Mouse (Mus musculus): ENCODE measurements at regions not wholly inside any gene's neighbourhood (a gene's known extent, or its start where the extent isn't known, plus 50 kb on each side); places are given as distances from the start of the nearest gene placed in this dataset.
A peak's percentile ranks its signal among the peaks of the same experiment; 100 is the strongest.

- DNase-seq (ENCODE audit: low read depth, low spot score), result no peak
Observed at GRCm38 (mm10) chr3:144378524-144379225, 173.7 kb upstream of the Lmo4 start.

DNA sequence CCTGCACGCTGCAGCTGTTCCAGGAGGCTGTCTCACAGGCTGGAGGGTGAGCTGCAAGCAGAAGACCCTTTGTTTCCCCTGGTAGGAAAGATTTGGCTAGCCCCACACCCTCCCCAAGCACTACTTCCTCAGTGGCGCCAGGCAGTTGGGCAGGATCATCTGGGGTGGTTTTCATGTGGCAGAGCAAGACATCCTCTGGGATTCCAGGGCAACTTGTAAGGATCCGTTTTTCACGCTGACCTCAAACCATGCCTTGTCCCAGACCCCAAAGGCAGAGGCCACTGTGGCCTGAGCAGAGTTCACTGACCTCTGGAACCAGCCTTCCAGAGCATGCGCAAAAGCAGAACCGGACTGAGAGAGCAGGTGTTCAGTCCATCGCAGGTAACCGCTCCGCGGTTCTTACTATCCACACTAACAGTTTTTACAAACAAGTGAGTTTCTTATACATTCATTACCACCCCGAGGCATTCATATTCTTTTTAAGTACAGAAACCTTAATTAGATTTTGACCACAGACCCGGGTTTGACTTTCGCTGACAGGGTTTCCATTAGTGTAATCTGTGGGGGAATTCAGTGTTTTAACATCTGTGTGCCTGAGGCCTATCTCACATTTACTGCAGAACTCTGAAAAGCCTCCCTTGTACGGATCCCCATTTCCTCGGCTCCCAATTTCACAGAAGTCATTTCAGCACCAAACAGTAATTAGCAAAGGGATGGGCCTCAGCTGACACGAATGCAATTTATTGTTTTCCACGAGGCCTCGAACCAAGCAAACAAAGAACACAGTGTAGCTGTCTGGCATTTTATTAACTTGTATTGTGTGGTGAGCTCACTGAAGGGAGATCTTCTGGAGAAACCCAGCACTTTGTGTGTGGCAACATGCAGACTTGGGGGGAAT is 172.9 kb upstream of the Lmo4 start:
- no peak for DNase-seq (ENCODE audit: low read depth, low spot score)

GRCm38 (mm10) chr3:144376463-144377402 is 171.7 kb upstream of the Lmo4 start:
- DNase-seq (ENCODE audit: low read depth, low spot score), result no peak

- DNase-seq (ENCODE audit: low read depth, low spot score), result no peak
Observed at GRCm38 (mm10) chr3:144375725-144376412, 170.8 kb upstream of the Lmo4 start.

DNA sequence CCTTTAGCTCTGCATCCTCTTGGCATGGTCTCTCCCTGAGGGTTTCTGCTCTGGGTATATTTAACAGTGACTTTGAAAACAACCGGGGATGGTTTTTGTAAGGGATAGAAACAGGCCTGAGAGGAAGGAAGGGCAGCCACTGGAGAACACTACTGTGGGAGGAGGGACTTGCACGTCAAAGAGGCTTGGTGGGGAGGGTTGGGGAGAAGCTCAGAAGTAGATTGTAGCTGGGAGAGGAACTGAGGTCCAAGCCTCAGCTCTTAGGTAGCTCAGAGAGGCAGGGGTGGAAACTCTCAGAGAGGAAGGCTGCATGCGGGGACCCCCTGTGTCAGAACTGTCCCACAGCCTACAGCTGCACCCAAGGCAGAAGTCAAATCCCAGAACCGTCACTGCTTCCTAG is 163.3 kb upstream of the Lmo4 start:
- no peak for DNase-seq (ENCODE audit: low read depth, low spot score)

DNA sequence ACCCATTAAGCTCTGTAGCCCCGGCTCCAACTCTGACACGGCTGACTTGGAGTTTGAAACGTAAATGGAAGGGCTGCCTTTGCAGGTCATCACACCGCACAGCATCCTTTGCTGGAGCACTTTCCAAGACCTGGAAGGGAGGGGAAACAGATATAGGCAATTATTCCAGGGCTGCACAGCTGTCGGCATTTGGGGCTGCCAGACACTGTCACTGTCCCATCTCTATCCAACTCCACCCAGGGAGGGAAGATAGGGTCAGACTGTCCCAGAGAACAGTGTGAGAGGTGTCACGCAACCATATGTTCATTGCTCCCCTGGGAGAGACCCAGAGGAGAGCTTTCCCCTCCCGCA is 162.7 kb upstream of the Lmo4 start:
- DNase-seq (ENCODE audit: low read depth, low spot score), result no peak

DNA sequence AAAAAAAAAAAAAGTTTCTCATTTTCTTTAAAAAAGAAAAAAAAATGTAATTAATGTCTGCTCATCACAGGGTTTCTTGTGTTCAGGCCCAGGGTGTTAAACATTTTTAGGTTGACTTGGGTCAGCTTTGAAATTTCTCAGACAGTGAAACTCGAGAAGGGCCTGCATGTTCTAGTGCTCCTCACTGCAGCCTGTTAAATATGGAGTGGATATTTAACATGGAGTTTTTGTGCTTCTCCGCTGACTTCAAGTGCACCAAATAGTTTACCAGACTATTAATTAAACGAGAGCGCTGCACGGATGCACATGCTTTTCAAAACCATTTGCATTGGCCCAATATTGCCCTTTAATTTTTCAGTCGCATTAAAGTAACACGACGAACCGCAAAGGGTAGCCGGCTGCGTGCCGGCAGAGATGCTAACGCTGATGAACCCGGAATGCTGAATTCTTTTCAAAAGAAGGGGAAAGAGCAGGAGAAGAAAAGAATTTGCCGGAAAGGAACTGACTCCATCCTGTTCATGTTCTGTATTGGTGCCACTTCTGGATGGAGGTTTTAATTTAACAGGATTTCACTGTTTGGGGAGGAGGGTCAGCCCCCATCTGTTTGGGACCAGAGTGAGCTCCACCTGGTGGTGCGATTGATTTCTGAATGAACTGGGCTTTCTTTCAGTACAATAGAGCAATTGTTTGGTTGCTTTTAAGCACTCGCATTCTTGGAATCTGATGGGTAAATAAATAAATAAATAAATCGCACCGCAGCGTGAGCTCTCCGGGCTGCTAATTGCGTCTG is 162.2 kb upstream of the Lmo4 start:
- peak; percentile 8 for DNase-seq (ENCODE audit: low read depth, low spot score)

GRCm38 (mm10) chr3:144365894-144366293 is 160.9 kb upstream of the Lmo4 start:
- DNase-seq (ENCODE audit: low read depth, low spot score), result no peak

- no peak for DNase-seq (ENCODE audit: low read depth, low spot score)
Observed at GRCm38 (mm10) chr3:144362472-144362871, 157.5 kb upstream of the Lmo4 start.

DNA sequence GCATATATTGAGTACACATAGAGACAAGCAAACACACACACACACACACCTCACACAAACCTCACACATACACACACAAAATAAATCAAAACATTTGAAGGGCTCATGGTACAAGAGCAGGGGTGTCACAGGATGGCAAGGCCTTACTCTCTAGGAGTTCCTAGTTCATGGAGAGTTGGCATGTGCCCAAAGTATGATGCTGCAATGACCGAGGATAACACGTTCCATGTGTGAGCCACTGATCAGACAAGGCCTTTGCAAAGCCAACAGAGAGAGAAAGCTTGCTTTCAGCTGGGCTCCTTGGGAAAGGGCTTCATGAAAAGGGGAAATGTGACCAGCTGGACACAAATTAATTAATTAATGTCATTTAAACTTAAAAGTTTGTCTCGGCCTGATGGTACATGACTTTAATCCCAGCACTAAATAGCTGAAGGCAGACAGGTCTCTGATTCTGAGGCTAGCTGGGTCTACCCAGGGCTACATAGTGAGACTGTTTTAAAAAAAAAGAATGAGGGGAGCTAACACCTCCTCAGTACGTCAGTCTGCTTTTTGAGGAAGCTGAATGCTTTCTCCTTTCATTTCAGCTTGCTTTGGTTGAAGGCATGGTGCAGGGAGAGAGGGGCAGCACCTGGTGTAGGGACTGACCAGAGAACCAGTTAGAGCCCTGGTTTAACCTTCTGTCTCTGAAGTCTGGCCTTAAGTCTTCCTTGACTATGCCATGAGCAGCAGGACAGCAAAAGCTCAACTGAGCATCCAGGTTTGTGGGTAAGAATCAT is 156.4 kb upstream of the Lmo4 start:
- peak; percentile 47 for DNase-seq (ENCODE audit: low read depth, low spot score)

DNA sequence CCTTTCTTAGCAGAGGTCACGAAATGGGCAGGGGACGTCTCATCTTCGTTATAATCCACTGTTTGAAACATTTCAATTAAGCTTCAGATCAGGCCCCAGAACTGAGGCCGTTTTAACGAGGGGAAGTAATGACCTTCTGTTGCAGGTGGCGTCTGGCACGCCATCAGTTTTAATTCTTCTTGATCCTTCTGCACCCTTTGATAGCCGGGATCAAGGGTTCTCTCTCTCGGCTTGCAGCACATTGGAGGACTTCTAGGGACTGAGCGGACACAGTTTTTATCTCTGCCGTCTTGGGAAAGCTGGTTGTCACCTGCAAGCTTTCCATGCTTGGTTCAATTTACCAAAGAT is 151.9 kb upstream of the Lmo4 start:
- no peak for DNase-seq (ENCODE audit: low read depth, low spot score)

- DNase-seq (ENCODE audit: low read depth, low spot score), result no peak
Observed at GRCm38 (mm10) chr3:144356103-144356947, 151.3 kb upstream of the Lmo4 start.

DNA sequence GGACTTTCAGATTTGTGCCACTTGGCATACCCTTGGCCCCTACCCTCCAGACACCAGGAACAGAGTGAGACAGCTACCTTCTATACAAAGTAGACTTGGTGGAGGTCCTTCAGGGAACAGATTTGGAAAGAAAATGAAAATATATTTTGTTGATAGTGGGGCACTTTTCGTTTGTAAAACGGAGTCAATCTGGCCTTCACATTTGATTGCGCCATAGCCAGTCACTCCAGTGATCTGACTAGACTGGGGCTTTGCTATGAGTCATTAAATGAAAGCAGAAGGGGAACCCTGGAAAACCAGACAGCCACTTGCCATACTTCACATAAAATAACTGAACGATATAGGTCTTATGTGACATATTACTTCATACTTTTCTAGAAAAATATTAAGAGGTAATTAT is 147.5 kb upstream of the Lmo4 start:
- peak; percentile 79 for DNase-seq (ENCODE audit: low read depth, low spot score)

GRCm38 (mm10) chr3:144348431-144348830 is 143.4 kb upstream of the Lmo4 start:
- no peak for DNase-seq (ENCODE audit: low read depth, low spot score)

GRCm38 (mm10) chr3:144335237-144335636 is 130.2 kb upstream of the Lmo4 start:
- no peak for DNase-seq (ENCODE audit: low read depth, low spot score)

DNA sequence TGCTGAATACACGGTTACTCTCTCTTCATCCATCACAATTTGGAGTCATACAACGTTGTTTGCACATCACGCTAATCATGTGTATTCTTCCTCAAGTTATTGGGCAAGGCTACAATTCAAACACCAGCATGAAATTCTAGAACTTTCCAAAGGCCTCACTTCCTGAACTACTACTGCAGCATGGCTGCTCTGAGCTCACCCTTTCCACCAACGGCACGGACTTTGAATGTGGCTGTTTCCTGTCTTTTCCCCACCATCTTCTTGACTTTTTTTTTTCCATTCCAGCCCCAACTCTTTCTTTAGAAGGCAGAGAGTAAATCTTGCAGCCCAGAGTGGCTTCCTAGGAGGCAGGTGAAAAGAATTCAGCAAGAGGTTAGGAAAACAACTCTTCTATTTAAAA is 129.2 kb upstream of the Lmo4 start:
- DNase-seq (ENCODE audit: low read depth, low spot score), result no peak

DNA sequence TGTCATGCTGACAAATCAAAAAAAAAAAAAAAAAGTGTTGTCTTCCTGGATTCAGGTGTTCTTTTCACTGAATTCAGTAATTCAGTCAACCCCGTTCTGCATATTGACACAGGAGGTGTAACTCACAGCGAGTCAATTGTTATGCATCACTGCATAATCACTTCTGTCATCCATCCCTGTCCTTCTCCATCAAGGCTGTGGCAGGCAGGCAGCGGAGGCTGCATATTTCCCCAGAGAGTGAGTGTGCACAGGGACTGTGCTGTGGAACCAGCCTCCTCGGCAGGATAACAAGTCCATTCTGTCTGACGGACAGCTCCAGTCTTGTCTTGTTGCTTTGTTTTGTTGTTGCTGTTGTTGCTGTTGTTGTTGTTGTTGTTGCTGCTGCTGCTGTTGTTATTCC is 127.3 kb upstream of the Lmo4 start:
- no peak for DNase-seq (ENCODE audit: low read depth, low spot score)

DNA sequence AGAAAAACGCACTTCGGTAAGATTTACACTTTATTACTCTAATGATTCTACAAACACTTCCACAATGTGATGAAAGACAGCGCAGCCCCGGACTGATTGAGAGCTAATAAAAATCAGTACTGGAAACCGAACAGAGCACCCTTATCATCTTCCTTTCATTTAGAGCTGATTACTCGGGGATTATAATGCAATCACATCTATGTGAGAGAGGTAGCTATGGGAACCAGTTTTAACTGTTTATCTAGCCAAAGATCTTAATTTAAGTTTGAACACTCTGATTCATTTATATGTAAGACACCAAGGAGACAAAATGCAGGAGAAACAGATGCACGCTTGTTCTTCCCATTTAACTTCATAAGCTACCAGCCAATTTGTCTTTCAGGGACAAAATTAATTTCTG is 124.1 kb upstream of the Lmo4 start:
- no peak for DNase-seq (ENCODE audit: low read depth, low spot score)

- DNase-seq (ENCODE audit: low read depth, low spot score), result no peak
Observed at GRCm38 (mm10) chr3:144327235-144327760, 122.3 kb upstream of the Lmo4 start.

All from 3T3-L1 (cell line).